Mouse (Mus musculus) brain, embryonic 14.5 days (tissue): ENCODE measurements around the gene Nppa.

ENCODE experiments used
- CTCF ChIP-seq: fragments of 200-500 bp; IDR thresholded peaks from 2 replicates; pipeline ENCODE4 v1.5.1; 2012; ENCODE audit warnings: inconsistent platforms, mild to moderate bottlenecking, moderate library complexity, borderline replicate concordance; ENCODE audit not compliant: insufficient read depth, insufficient read length; ENCODE audit errors: extremely low read depth
- POLR2A ChIP-seq: fragments of 200-500 bp; IDR thresholded peaks from 2 replicates; pipeline ENCODE4 v1.6.1; 2012; ENCODE audit warnings: mild to moderate bottlenecking, inconsistent platforms, borderline replicate concordance; ENCODE audit not compliant: poor library complexity, insufficient read depth, insufficient read length, severe bottlenecking; ENCODE audit errors: extremely low read depth

DNA sequence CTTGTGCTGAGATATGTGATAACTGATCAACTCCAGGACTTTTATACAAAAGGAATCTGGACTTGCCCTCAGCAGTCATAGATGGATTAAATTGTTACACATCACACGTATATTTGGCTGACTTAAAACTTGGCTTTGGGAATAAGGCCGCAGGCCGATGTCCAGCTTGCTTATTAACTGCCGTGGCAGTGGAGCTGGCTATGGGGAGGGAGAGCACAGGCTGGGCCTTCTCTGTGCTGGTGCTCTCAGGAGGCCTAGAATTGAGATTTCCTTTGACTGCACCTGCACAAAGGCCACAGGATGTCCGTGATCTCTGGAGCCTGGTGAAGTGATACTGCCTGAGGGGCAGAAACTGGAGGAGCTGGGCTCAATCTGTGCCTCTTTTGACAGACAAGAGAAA lies 30.0 kb downstream of the Nppa start:
- TF ChIP-seq CTCF (no peak), POLR2A (no peak)
